Mouse (Mus musculus) liver, postnatal 0 days (tissue): ENCODE data around the gene Dpysl5. TPM values are rescaled to one million over a fixed set of nuclear protein-coding genes. Genes with fewer than 3 reads are reported as not detected.

Experiments used
- ATAC-seq: fragments of 200-750 bp; cut with Nextera tagmentation; 2 replicates; pipeline ENCODE4 v1.8.0; 2017; ENCODE audit warnings: mild to moderate bottlenecking, moderate library complexity
- DNase-seq: peaks from one replicate; pipeline ENCODE4 v3.0.0-alpha.2; 2016
- H3K27ac ChIP-seq: fragments of 300-500 bp; sonication (generic); 2 replicates; pipeline ENCODE4 v1.5.1; 2014; ENCODE audit warnings: antibody characterized with exemption, moderate library complexity, mild to moderate bottlenecking, low read depth
- H3K27me3 ChIP-seq: fragments of 300-500 bp; sonication (generic); 2 replicates; pipeline ENCODE4 v1.6.1; 2014; ENCODE audit warnings: low read length, control low read depth, mixed read lengths; ENCODE audit not compliant: insufficient read depth
- H3K36me3 ChIP-seq: fragments of 300-500 bp; sonication (generic); replicated peaks from 2 replicates; pipeline ENCODE4 v1.6.1; 2014; ENCODE audit warnings: mild to moderate bottlenecking, control low read depth, low read length, moderate library complexity, mixed read lengths; ENCODE audit not compliant: insufficient read depth
- H3K4me1 ChIP-seq: fragments of 300-500 bp; sonication (generic); 2 replicates; pipeline ENCODE4 v1.6.1; 2014; ENCODE audit warnings: antibody characterized with exemption, mild to moderate bottlenecking, control low read depth; ENCODE audit not compliant: insufficient read depth
- H3K4me2 ChIP-seq: fragments of 300-500 bp; sonication (generic); 2 replicates; pipeline ENCODE4 v1.6.1; 2014; ENCODE audit warnings: low read depth, mild to moderate bottlenecking, low read length, moderate library complexity, mixed read lengths
- H3K4me3 ChIP-seq: fragments of 300-500 bp; sonication (generic); 2 replicates; pipeline ENCODE4 v1.5.1; 2014; ENCODE audit warnings: low read depth, low read length
- H3K9ac ChIP-seq: fragments of 300-500 bp; sonication (generic); replicated peaks from 2 replicates; pipeline ENCODE4 v1.6.1; 2014; ENCODE audit warnings: mild to moderate bottlenecking, moderate library complexity
- H3K9me3 ChIP-seq: fragments of 300-500 bp; sonication (generic); 2 replicates; pipeline ENCODE4 v1.6.1; 2016; ENCODE audit warnings: mild to moderate bottlenecking, control low read depth, low read length, mixed read lengths
- CTCF ChIP-seq: sonication (generic); IDR thresholded peaks from 2 replicates; pipeline ENCODE4 v1.5.1; 2016; ENCODE audit warnings: antibody characterized with exemption, low read depth
- EP300 ChIP-seq: IDR thresholded peaks from 2 replicates; pipeline ENCODE4 v1.6.1; 2016; ENCODE audit warnings: antibody characterized with exemption, low read depth, mild to moderate bottlenecking
- WGBS: fragments of 180-500 bp; shearing (Covaris S2); extraction: QIAGEN DNeasy Blood & Tissue Kit; methylation state at CpG from one replicate; pipeline ENCODE4 v1.1.7; 2014; ENCODE audit not compliant: insufficient replicate concordance; 5-methylcytosine and 5-hydroxymethylcytosine counted together
- polyA plus RNA-seq: library from polyadenylated mRNA; unstranded; fragments of >200 nt; fragmentation: Nextera tagmentation; extraction: Ambion mirVana; gene quantifications from 2 replicates; pipeline ENCODE4 v1.2.1, GENCODE M21; 2015

The Dpysl5 gene
- polyA plus RNA-seq, 1 experiment from 2014 or later = 0.05 TPM

- Histone ChIP-seq H3K9me3 (no peaks in the 10 kb centered on the region), H3K27ac (no peak overlapping the region), H3K4me2 (no peak overlapping the region), H3K9ac (no peak overlapping the region), H3K4me1 (no peaks in the 10 kb centered on the region), H3K4me3 (no peak overlapping the region), H3K36me3 (peaks cover 31% of the 10 kb centered on the region), H3K27me3 (no peaks in the 10 kb centered on the region)
- no peak for TF ChIP-seq EP300
- TF ChIP-seq CTCF = no peak
- ATAC-seq (no peak), DNase-seq (no peak)
- WGBS = 88% methylated on average over 4 of the region's 4 CpGs
Observed at GRCm38 (mm10) chr5:30678722-30679296, 32.6 kb upstream of the Dpysl5 start.

DNA sequence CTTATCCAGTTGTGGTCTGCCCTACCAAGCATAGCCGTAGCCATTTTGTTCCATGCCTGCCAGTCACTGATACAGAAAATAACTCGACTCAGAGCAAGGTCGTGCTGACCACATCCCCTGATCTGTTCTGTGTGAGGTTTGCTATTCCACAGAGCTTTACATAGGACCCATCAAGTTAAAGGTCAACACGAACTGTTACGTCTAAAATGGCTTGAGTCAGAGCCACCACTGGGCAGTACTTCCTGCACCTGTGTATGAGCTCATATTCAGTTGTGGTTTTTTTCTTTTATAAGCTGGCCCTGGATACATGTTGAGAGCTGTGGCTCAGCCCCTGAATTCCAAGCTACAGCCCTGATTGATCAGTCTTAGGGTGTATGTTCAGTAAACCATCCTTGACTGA lies 31.8 kb upstream of the Dpysl5 start:
- ATAC-seq = no peak
- 48% methylated on average over 5 of the region's 5 CpGs for WGBS
- Histone ChIP-seq H3K27me3 (no peaks in the 10 kb centered on the region), H3K4me1 (no peaks in the 10 kb centered on the region), H3K9ac (no peak overlapping the region), H3K27ac (no peak overlapping the region), H3K4me3 (no peak overlapping the region), H3K9me3 (no peaks in the 10 kb centered on the region), H3K4me2 (no peak overlapping the region), H3K36me3 (peaks cover 23% of the 10 kb centered on the region)
- DNase-seq = no peak
- no peak for TF ChIP-seq EP300
- TF ChIP-seq CTCF = no peak

GRCm38 (mm10) chr5:30681970-30682369 lies 29.4 kb upstream of the Dpysl5 start:
- Histone ChIP-seq H3K27ac (no peak overlapping the region), H3K9me3 (no peaks in the 10 kb centered on the region), H3K4me1 (no peaks in the 10 kb centered on the region), H3K36me3 (0 out of 2 replicates have a peak, but pooled peaks cover 2% of the 10 kb centered on the region), H3K27me3 (no peaks in the 10 kb centered on the region), H3K4me2 (no peak overlapping the region), H3K9ac (no peak overlapping the region), H3K4me3 (no peak overlapping the region)
- DNase-seq = no peak
- no peak for TF ChIP-seq EP300
- TF ChIP-seq CTCF = no peak
- ATAC-seq = no peak
- WGBS = 81% methylated on average over 5 of the region's 5 CpGs

GRCm38 (mm10) chr5:30682967-30683600 lies 28.3 kb upstream of the Dpysl5 start:
- DNase-seq = no peak
- Histone ChIP-seq H3K4me1 (no peaks in the 10 kb centered on the region), H3K27me3 (no peaks in the 10 kb centered on the region), H3K4me2 (no peak overlapping the region), H3K36me3 (no peaks in the 10 kb centered on the region), H3K4me3 (no peak overlapping the region), H3K27ac (no peak overlapping the region), H3K9ac (no peak overlapping the region), H3K9me3 (no peaks in the 10 kb centered on the region)
- ATAC-seq = no peak
- TF ChIP-seq EP300 (no peak), CTCF (peak; percentile 59)

DNA sequence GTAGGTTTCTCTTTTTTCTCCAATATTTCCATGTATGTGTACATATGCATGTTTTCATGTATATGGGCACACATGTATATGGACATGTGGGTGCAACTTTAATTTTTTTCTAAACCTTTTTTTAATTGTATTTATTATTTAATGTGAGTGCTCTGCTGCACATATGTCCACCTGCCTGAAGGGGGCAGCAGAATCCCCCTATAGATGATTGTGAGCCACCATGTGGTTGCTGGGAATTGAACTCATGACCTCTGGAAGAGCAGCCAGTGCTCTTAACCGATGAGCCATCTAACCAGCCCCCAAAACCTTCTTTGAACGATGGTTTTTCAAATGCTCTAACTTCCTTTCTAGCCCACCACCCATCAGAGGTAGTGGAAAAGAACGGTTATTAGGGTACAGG lies 27.4 kb upstream of the Dpysl5 start:
- no peak for ATAC-seq

GRCm38 (mm10) chr5:30686781-30687180 lies 24.6 kb upstream of the Dpysl5 start:
- Histone ChIP-seq H3K4me1 (no peaks in the 10 kb centered on the region), H3K27me3 (no peaks in the 10 kb centered on the region), H3K4me3 (no peak overlapping the region), H3K36me3 (no peaks in the 10 kb centered on the region), H3K27ac (no peak overlapping the region), H3K9ac (no peak overlapping the region), H3K9me3 (no peaks in the 10 kb centered on the region), H3K4me2 (no peak overlapping the region)
- TF ChIP-seq CTCF (peak; percentile 71), EP300 (no peak)
- 58% methylated on average over 3 of the region's 3 CpGs for WGBS
- DNase-seq = peak; percentile 38
- ATAC-seq = no peak

More for the DNA sequence above, 27.4 kb upstream of the Dpysl5 start:
- Histone ChIP-seq H3K9ac (no peak overlapping the region), H3K4me1 (no peaks in the 10 kb centered on the region), H3K4me3 (no peak overlapping the region), H3K36me3 (no peaks in the 10 kb centered on the region), H3K4me2 (no peak overlapping the region), H3K9me3 (no peaks in the 10 kb centered on the region), H3K27ac (no peak overlapping the region), H3K27me3 (no peaks in the 10 kb centered on the region)
- DNase-seq = no peak
- TF ChIP-seq CTCF (peak; percentile 48), EP300 (no peak)
- WGBS = 65% methylated on average over 3 of the region's 3 CpGs
